Mouse (Mus musculus) kidney, adult 18-20 months (tissue): ENCODE measurements at regions not wholly inside any gene's neighbourhood (a gene's known extent, or its start where the extent isn't known, plus 50 kb on each side); places are given as distances from the start of the nearest gene placed in this dataset.

Experiments used
- DNase-seq: peaks from one replicate; pipeline ENCODE4 v3.0.0; 2021

DNA sequence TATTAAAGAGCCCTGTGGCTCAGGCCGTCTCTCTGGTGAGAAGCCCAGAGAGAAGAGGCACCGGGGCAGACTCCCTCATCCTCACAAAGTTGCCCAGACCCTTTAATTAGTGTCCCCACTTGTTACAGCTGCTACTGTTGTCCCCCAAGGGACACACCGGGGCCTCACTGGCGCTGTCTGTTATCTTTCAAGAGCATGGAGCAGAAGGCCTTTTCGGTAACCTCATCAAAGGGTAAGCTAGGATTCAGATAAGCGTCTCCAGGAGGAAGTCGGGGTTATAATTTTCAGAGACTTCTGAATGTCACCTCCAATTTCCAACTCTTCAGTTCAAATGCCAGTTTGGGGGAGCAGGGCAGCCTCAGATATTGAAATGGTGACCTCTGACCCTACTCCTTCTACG, 135.3 kb downstream of the Gm4791 start:
- DNase-seq: no peak

DNA sequence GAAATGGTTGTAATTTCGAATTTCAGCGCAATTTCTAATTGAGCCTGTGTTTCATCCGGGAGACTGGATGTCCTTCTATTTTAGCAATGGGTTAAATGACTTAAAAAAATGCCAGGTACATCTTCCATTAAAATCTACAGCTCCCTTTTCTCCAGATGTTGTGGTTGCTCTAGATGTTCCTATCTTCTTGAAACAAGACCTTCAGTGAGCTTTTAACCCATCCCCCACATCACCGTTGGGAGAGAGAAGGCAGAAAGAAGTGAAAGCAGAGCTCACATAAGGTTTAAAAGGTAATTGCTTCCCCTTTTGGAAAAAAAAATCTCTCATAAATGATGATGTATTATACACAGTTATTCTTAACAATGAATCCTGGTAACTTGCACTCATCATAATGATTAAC, 135.9 kb downstream of the Gm4791 start:
- DNase-seq: no peak

DNA sequence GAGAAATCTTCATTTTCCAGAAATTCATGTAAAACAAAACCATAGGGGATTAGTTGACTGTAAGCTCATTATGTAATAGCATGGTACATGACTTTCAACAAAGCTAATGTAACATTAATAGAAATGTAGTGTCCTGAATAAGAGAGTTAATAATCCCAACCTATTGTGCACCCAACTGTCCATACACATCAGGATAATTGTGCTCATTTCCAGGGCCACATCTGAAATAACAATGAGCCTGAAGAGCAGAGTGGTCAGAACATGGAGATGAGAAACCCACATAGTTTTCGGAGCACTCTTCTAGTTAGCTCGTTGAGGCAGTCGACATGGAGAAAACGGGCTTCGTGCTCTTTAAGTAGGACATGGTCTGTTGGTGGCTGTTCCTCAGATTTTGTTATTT, 138.1 kb downstream of the Gm4791 start:
- DNase-seq: no peak

DNA sequence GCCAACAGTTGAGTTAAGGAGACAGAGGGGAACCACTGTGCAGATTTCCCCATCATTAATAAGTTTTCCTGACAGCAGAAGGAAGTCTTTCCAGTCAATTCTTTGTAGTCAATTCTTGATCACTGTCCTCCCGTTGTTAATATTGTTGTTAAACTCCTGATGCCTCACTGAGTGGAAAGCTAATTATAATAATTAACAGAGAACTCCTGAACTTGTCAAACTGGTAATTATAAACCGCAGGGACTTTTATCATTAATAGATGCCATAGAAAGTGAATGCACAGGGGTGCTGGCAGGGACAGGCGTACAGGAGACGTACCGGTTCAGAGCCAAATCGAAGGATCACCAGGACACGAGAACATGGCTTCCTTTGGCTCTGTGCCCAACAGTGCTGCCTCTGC, 154.9 kb downstream of the Gm4791 start:
- DNase-seq: no peak

DNA sequence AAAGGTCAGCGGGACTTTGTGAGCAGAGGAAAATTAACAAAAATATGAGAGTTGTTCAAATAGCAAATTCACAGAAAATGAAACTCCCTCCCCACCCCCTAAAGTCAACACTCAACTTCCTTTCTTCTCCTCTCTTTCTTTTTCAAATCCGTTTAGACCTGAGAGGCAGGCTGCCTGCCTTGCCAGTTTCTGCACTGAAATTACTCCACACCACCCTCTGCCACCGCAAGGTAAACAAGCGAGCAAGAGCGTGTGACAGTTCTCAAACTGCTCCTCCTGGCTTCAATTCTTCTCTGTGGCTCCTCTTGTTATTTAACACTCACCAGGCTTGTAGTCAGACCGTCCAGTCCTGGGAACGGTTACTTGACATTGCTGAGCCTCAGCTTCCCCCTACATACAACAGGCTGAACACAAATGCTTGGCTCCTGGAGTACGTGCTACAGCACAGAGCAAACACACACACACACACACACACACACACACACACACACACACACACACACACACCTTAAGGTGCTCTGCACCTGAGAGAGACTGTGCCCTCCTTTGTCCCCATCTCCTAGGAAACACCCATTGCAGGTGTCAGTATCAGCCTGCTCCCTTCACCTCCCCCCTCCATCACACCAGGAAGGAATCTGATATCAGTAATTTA, 167.1 kb downstream of the Gm4791 start:
- no peak for DNase-seq

DNA sequence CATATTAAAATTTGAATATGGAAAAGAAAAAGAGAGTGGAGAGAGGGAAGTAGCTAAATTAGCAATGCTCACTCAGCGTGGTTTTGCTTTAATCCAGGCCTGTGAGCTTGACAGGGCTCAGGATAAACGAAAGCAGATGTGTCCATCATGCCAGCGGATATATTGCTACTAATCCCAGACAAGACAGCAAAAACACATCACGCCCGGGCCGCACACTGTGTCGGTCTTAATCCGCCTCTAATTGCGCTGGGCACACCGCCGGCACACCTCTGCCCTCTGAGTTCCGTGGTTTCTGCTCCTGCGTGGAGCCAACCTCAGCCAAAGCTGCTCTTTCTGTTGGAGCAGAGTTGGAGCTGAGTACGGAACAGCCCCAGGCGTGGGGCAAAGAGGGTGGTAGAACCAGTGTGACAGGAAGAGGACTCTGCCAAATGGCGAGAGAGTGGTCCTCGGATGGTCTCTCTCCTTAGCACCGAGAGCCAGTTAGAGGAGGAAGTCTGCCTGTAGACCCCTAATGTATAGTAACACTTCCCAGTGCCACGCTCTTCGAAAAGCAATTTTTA, 169.2 kb downstream of the Gm4791 start:
- no peak for DNase-seq

DNA sequence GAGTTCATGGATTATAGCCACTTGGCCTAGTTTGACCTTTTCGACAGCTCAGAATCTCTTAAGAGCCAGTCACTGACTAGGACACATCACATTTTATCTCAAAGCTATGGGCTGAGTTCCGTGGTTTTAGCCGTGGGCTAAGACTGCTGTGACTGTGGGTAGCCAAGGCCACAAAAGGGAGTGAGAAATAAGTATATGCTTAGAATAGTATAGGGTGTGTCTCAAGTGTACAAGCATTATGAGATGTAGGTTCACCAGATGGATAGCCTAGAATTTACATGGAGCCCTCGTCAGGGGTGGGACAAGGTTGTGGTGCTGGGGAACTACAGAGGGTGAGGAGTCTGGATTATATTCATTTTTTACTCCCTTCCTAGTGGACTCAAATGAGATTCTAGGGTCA, 177.5 kb downstream of the Gm4791 start:
- no peak for DNase-seq

DNA sequence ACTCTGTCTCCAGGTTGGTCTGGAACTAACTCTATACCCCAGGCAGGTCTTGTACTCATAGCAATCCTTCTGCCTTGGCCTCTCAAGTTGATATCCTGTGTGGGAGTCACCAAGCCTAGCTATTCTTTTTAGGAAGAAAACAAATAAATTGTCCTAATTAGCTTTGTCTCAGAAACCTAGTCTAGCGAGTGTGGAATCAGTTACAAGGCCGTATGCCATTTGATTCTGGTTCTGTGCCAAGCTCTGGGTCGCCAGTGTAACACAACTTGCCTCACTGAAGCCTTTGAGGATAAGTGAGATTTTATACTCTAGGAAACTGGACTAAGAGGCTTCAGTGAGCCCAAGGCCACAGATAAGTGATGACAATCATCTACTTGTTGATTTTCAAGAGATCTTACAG, 219.6 kb downstream of the Gm4791 start:
- DNase-seq: no peak

DNA sequence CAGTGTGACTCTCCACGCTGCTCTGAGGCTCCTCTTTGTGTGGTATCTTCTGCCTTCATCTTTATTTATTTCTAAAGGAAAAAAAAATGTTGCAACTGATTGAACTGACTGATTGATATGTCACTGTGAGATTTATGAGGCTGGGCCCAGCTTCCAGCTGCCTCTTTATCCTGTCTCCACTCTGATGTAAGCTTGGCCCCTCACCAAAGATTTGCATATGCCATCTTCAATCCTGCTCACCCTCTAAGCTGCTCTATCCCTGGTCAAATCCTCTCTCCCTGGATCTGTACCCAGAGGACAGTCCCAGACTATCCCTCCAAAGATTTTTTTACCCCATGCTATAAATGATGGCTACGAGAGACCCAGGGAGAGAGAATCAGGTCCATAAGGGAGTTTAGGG, 225.0 kb downstream of the Gm4791 start:
- no peak for DNase-seq

DNA sequence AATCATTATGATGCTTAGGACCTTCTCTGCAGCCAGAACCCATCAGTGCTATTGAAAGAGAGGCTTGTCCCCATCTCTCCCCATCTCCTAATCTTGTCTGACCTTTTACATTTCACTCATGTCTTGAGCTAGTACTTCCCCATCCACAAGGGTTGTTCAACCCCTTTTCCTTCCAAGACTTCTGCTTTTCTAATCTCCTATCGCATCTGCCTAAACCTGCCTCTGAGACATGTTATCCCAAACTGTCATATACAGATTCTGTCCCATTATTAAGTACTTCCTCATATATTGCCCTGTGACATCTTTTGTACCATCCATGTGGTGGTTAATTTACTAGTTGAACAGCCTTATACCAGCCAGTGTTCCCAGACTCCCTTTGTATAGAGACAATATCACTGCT, 225.7 kb downstream of the Gm4791 start:
- DNase-seq: no peak

DNA sequence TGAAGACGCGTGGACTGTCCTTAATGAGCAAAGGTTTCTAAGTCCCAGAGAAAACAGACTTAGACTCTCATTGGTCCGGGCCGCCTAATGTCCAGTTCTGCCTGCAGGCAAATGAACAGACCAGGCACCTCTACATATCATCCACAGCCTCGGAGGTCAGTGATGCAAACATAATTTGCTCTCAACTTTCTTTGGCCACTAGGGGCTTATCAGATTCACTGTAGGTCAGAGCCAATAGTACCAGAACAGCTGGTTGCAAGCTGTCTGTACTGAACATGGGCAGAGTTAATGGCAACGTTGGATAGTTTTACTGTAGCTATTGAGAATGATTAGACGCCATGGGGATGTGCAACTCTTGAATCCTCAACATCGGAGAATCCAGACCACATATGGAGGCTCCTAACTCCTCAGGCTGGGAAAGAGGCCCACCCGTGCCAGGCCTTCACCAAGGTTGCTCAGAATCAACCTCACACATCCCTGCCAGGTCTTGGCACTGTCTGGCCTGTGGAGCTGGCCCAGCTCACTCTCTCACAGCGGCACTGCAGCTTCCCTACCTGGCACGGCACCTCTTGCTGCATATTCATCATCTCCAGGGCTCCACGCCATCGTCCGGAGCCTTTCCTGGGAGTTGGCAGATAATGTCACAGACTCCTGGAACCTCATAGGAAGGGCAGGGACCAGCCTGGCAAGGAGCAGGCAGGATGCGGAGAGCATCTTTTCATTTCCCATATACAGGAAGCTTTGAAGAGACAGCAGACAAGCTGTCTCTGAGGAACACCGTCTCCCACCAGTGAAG, 228.1 kb downstream of the Gm4791 start:
- no peak for DNase-seq

DNA sequence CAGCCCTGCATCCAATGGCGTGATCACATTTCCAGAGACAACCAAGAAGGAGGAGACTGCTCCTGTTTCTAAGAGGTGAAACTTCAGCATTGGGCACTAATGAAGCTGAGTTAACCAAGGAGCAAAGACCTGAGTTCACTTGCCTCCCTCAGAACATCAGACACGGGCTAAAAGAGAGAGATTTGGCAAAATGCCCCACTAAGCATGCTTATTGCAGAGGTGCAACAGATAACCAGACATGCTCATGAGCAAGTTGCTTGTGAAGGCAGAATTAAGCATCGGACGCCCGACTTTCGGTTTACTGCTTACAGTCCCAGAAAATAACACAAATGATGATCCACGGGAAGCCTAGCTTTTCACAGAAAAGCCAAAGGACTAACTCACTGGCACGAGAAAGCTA, 228.8 kb downstream of the Gm4791 start:
- no peak for DNase-seq

DNA sequence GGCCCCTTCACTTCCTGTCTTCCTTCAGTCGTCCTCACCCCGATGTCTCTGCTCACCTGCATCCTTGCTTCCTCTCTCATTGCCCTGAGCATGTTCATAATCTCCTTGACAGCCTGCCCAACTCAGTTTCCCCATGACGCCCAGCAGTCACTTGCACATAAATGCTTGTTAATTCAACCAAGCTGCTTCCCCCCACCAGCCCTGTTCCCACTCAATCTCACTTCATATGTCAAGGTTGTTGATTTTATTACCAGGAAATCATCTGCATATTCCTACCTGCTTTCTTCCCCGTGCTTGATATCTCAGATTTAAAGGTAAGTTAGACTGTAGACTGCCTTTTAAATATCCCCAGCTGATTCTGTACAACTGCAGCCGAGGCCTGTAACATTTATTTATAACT, 230.2 kb downstream of the Gm4791 start:
- no peak for DNase-seq

DNA sequence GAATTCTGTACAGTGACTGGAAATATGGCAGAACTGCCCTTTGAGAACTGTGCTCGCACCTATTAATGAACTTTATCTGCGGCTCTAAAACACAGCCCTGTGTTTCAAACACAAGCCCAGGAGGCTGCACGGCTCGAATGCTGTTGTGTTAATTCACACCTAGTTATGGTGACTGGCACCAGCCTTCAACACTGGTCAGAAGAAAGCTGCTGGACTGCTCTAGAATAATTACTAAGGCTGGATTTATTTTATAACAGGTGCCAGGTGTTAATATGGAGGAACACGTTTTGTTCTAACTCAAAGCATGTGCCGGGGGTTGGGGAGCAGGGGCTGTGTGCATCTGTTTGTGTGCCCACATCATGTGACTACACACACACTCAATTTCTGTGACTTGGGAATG, 230.8 kb downstream of the Gm4791 start:
- DNase-seq: no peak

DNA sequence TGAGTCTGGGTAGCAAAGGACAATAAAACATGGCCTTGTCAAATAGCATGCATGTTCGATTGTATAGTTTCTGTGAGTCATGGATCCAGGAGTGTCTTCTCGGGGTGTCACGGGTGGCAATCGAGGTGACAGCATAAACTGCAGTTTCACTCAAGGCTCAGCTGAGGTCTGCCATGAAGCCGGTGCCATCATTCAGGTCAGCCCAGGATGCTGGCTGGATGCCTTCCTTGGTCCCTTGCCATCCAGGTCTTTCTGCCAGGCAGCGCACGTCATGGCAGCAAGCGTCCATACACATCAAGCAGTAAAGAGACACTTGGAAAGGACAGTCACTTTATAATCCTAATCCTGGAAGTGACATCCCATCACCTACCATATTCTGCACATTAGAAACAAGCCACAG, 242.4 kb downstream of the Gm4791 start:
- no peak for DNase-seq

DNA sequence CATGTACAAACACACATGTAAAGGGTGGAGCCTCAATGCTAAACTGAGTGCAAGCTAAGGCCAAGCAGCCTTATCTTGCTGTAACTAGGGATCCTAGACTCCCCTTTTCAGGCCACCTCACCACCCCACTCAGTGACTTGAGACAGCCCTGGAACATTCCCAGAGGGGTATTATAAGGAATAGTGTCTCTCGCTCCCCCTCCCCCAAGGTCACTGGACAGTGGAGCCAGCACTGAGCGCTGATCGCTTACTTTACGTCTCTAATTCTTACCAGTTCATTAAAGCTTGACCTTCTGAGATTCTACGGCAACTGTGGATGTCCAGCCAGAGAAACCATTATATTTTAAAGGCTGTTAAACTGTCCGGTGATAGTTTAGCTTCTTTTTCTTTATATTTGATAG, 243.5 kb downstream of the Gm4791 start:
- DNase-seq: no peak

DNA sequence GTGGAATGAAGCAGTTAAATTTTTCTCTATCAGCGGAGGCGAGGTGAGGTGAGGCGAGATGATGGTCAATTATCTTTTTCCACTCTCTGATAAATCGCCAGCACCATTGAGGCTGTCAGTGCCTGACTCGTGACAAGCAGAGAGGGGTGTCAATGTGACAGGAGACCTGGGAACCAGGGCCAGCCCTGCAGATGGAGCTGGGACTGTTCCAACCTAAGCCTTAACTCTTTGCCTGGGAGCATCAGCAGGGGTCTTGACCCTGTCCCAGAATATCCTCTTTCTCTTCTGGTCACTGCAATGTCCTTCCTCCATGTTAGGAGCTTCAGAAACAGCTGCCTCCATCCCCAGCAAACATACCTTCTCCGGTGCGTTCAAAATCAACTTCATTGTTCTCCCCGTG, 244.0 kb downstream of the Gm4791 start:
- DNase-seq: no peak

DNA sequence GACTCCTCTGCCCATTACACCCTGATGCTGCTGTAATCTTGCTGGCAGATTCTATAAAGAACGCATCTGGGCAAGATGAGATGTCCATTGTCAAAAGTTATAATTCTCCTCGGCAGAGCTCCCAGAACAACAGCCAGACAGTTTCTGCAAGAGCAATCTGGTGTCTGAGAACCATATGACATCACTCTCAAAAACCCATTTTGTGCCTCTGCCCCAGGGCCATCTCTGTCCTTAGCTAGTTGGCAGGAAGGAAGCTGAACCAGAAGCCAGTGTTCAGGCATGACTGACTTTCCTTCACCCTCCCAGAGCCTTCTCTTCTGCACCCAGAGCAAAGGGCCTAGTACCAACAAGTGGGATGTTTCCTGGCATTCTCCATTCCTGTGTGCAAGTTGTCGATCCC, 250.5 kb downstream of the Gm4791 start:
- no peak for DNase-seq

DNA sequence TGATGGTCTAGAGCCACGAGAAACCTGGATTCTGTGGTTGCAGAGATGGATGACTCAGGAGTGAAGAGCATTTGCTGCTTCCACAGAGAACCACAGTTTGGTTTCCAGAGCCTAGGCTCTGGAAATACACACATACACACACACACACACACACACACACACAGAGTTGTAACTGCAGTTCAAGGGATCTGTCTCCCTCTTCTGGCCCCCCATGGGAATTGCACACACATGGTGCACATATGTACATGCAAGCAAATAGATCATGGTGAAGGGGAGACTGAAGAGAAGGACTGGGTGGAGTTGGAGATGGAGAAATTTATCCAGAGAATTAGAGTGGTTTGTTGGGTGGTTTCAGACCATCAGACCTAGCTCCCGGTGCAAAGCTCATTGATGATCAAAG, 252.6 kb downstream of the Gm4791 start:
- DNase-seq: no peak

DNA sequence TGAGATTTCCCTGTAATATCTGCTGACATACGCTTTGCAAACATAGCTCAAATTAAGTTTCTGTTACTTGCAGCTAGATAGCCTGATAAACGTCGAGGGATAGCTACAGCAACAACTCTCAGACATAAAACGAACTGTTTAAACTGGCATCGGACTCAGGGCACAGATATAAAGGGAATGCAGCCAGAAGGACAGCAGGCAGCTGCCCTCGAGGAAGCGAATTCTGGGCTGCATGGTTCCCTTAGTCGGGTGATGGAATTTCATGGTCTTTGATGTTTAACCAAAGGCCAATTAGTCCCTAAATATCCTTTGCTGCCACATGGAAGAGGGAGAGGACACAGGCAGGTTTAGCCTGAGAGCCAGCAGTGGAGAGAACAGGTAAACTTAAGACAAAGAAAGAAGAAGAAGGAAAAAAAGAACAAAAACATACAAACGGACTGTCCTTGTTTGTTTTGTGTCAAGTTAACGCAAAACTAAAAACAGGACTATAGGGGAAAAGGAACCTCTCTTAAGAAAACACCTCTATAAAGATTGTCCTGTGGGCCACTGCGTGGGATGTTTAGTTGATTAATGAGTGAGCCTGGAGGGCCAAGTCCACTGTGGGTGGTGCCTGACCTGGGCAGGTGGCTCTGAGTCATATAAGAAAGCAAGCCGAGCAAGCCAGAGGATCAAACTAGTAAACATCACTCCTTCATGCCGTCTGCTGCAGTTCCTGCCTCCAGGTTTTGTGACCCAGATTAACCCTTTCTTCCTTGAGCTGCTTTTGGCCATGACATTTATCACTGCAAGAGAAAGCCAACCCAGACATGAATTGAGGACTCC, 255.5 kb downstream of the Gm4791 start:
- DNase-seq: peak; percentile 21

DNA sequence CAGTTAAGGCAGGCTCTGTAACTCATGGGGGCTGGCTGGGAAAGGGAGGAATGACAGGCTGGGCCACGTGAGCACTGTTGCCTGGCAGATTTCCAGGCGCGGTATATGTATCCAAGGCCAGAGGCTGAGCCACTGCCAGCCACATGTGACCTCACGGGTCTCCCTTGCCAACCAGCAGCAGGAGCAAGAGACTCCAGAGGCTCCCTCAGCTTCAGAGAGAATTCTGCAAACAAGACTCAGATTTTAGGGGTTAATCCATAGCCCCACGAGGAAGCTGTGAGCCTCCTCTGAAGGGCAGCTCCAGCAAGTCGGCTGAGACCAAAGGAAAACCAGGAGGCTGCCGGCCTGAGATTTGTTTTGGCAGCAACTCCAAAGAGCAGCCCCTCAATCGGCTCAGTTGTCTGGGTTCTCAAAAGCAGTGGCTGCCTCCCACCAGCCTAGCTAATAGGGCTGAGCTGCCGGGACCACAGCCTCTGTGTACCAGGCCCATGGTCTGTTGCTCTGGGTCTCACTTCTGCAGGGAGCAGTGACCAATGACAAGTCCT, 264.0 kb upstream of the Cadm1 start:
- peak; percentile 37 for DNase-seq

DNA sequence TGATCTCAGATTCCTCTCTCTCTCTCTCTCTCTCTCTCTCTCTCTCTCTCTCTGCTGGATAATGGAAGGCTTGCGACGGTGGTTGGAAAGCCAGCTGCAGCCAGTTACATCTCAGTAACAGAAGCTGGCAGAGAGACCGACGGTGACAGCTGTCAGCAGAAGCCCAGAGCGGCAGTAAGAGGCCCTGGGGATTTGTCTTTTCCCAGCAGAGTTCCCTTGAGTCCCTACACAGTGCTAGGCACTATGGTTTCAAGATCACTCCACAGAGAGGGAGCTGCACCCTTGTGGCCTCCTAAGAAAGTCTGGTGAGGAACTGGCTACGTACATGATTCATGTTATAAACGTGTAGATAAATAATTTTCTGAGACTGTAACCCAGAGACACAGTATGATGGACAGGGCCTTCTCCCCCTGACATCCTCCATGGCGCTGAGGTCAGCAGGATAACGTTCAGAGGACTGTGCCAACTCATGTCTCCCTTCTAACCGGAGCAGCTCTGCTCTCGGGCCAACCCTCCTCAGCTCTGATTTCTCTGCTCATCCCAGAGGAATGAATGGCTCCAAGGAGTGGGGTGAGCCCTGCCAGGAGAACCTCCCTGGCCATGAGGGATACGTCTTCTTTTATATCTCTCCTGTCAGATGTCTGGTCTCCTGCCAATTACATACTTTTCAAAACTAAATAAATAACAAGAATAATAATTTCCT, 253.5 kb upstream of the Cadm1 start:
- no peak for DNase-seq

DNA sequence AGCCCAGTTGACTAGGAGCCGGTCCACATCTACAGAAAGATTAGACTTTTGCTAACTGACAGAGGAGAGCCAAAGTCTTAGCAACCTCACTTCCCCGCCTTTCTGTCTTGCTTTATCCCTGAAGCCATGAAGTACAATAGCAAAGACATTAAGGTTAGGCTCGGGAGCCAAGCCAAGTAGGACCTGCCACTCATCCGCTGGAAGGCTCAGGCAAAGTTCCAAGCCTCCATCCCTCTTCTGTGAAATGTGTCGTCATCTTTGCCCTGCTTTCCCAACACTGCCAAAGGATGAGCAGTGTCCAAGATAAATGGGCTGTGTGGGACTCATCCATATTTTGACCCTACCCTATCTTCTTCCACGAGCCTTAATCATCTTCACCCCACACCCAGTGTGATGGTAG, 250.6 kb upstream of the Cadm1 start:
- DNase-seq: no peak
